Mouse (Mus musculus) embryonic facial prominence, embryonic 15.5 days (tissue): ENCODE results near the gene Slc38a6. TPM values are rescaled to one million over a fixed set of nuclear protein-coding genes. Genes with fewer than 3 reads are reported as not detected.
A peak's percentile ranks its signal among the peaks of the same experiment; 100 is the strongest.

Source experiments
- ATAC-seq: fragments of 200-750 bp; cut with Nextera tagmentation; 2 replicates; pipeline ENCODE4 v1.8.0; 2017; ENCODE audit warnings: low read depth, moderate TSS enrichment; ENCODE audit not compliant: insufficient number of reproducible peaks, low FRiP score, low TSS enrichment
- H3K27ac ChIP-seq: fragments of 300-500 bp; sonication (generic); replicated peaks from 2 replicates; pipeline ENCODE4 v1.5.1; 2015; ENCODE audit warnings: mild to moderate bottlenecking, inconsistent platforms
- H3K27me3 ChIP-seq: fragments of 300-500 bp; sonication (generic); 2 replicates; pipeline ENCODE4 v1.6.1; 2015; ENCODE audit warnings: inconsistent platforms
- H3K36me3 ChIP-seq: fragments of 300-500 bp; sonication (generic); 2 replicates; pipeline ENCODE4 v1.6.1; 2015; ENCODE audit warnings: mild to moderate bottlenecking, inconsistent platforms
- H3K4me1 ChIP-seq: fragments of 300-500 bp; sonication (generic); 2 replicates; pipeline ENCODE4 v1.6.1; 2015; ENCODE audit warnings: inconsistent platforms
- H3K4me2 ChIP-seq: fragments of 300-500 bp; sonication (generic); replicated peaks from 2 replicates; pipeline ENCODE4 v1.6.1; 2015; ENCODE audit warnings: mild to moderate bottlenecking, inconsistent platforms
- H3K4me3 ChIP-seq: fragments of 300-500 bp; sonication (generic); replicated peaks from 2 replicates; pipeline ENCODE4 v1.5.1; 2015; ENCODE audit warnings: mild to moderate bottlenecking, inconsistent platforms
- H3K9ac ChIP-seq: fragments of 300-500 bp; sonication (generic); 2 replicates; pipeline ENCODE4 v1.6.1; 2015; ENCODE audit warnings: inconsistent platforms
- H3K9me3 ChIP-seq: fragments of 300-500 bp; sonication (generic); replicated peaks from 2 replicates; pipeline ENCODE4 v1.6.1; 2016; ENCODE audit warnings: inconsistent platforms
- WGBS: fragments of 180-500 bp; shearing (Covaris S2); methylation state at CpG from one replicate; pipeline ENCODE4 v1.1.7; 2015; 5-methylcytosine and 5-hydroxymethylcytosine counted together
- polyA plus RNA-seq: library from polyadenylated mRNA; unstranded; fragments of >200 nt; fragmentation: Nextera tagmentation; extraction: Ambion mirVana; gene quantifications from 2 replicates; pipeline ENCODE4 v1.2.1, GENCODE M21; 2015

Gene Slc38a6
- polyA plus RNA-seq, 1 experiment from 2014 or later: 16.5 TPM

DNA sequence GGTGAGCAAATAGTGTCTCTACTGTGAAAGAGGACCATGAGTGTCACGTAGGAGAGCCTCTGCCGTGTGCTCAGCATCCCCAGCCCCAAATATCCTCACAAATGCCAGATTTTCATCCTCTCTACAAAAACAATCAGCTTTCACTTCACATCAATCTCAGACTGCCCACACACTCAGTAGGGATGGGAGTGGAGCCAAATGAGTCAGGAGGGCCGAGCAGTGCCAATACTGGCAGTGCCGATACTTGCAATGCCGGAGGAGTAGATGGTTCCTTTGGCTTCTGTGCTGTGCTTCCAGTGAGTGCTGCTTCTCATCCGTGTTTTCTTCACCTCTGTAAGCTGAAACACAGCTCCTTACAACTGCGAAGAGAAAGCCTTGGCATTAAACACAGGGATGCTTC is 84.6 kb downstream of the Slc38a6 start:
- H3K4me3 ChIP-seq: no peak overlapping the region
- peaks cover 26% of the 10 kb centered on the region for H3K4me1 ChIP-seq
- H3K36me3 ChIP-seq: no peaks in the 10 kb centered on the region
- H3K9ac ChIP-seq: no peak overlapping the region
- no peaks in the 10 kb centered on the region for H3K27me3 ChIP-seq
- H3K4me2 ChIP-seq: no peak overlapping the region
- WGBS: 69% methylated on average over 7 of the region's 7 CpGs
- no peak for ATAC-seq
- H3K9me3 ChIP-seq: no peaks in the 10 kb centered on the region
- H3K27ac ChIP-seq: no peak overlapping the region

DNA sequence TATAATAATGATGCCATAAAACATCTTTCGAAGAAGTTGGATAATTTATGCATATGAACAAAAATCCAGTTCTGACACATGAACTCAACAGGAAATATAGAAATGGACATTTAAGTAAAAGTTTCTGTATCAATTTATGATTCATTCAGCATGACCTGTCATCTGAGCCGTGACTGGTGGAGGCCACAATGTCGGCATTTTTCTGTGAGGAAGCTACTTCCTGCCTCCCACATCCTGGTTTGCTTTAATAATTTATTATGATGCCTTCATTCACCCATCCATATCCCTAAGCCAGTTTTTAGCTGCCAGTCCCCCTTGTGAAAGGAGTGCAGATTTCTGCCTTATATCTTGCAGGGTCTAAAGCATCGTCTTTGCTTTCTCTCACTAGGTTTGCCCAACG is 91.4 kb downstream of the Slc38a6 start:
- no peak overlapping the region for H3K27ac ChIP-seq
- 73% methylated on average over 5 of the region's 5 CpGs for WGBS
- no peak overlapping the region for H3K9ac ChIP-seq
- H3K4me1 ChIP-seq: peaks cover 17% of the 10 kb centered on the region
- no peaks in the 10 kb centered on the region for H3K27me3 ChIP-seq
- ATAC-seq: no peak
- H3K4me3 ChIP-seq: no peak overlapping the region
- H3K9me3 ChIP-seq: no peaks in the 10 kb centered on the region
- H3K36me3 ChIP-seq: no peaks in the 10 kb centered on the region
- no peak overlapping the region for H3K4me2 ChIP-seq

DNA sequence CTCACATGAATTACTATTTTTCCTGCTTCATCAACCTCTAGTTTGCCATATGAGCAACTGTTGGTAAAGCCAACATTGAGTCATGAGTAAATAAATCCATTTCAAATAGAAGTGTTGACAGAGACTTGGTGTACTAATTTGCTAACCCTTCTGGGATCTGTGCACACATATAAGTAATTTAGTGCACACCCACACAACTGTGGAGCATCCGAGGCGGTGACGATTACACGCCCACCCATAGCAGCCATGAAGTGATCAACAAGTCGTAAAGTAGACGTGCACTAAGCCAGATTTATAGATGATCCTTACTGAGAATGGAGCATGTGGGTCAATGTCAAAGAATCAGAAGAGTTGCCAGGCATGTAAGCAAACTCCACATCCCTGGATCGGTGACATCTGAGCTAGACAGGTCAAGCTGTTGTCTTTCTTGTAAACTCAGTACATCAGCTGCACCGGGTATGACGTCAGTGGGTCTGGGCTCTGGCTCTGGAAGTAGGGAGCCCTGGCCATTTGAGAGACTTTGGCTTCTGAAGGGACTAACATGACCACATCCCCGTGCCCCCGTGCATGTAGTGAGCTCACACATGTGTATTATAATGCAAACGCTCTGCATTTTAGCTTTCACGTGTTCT is 92.3 kb downstream of the Slc38a6 start:
- 82% methylated on average over 13 of the region's 13 CpGs for WGBS
- ATAC-seq: no peak
- no peak overlapping the region for H3K27ac ChIP-seq

DNA sequence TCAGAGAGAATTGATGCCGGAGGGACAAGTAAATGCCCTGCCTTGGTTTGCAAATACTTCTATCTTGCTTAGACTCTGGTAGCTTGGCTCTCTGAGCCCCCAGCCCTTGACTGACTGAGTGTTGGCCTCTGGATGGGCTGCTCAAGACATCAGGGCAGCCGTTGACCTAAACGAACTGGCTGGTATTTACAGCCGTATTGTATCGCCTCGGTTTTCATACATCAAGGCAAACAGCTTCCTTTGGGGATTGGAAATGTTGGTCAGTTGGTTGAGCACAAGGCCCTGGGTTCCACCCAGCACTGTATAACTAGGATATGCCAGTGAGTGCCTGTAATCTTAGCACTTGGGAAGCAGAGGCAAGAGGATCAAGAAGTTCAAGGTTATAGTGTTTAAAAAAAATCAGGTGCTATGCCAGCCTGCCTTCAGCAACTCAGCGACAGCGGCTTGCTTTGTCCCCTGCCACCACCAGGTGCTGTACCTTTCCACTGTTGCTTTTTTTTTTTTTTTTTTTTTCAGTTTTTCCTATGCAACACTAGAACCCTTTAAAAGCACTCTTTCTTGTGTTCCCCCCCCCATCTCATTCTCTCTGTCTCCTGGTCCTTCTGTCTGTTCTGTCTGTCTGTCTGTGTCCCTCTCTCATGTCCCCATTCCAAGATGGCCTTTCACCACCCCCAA is 94.2 kb downstream of the Slc38a6 start:
- no peak overlapping the region for H3K9ac ChIP-seq
- 87% methylated on average over 8 of the region's 8 CpGs for WGBS
- no peak overlapping the region for H3K4me3 ChIP-seq
- H3K36me3 ChIP-seq: no peaks in the 10 kb centered on the region
- H3K4me2 ChIP-seq: no peak overlapping the region
- H3K27me3 ChIP-seq: no peaks in the 10 kb centered on the region
- H3K27ac ChIP-seq: no peak overlapping the region
- no peaks in the 10 kb centered on the region for H3K9me3 ChIP-seq
- H3K4me1 ChIP-seq: peaks cover 24% of the 10 kb centered on the region
- ATAC-seq: no peak

More for the DNA sequence above, 92.3 kb downstream of the Slc38a6 start:
- Histone ChIP-seq H3K27me3 (no peaks in the 10 kb centered on the region), H3K9me3 (no peaks in the 10 kb centered on the region), H3K4me1 (peaks cover 24% of the 10 kb centered on the region), H3K4me3 (no peak overlapping the region), H3K36me3 (no peaks in the 10 kb centered on the region), H3K9ac (no peak overlapping the region), H3K4me2 (no peak overlapping the region)

DNA sequence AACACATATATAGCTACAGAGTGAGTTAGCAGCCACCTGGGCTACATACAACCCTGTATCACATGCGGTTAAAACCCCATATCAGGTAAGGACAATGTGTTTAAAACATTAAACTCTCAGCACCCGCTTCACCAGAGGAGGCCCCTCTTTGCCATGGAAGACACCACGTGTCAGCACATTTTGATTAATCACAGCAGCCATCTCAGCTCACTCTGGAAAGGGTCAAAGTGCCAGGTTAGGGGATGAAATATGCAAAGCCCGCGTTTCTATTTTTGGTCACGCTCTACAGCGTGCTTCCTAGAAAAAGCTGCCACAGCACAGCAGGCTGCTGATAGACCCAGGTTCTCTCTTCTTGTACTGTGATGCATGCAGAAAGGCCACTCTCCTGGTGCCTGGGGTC is 94.9 kb downstream of the Slc38a6 start:
- 57% methylated on average over 7 of the region's 7 CpGs for whole genome bisulfite sequencing
- no peaks in the 10 kb centered on the region for H3K36me3 ChIP-seq
- no peak overlapping the region for H3K9ac ChIP-seq
- H3K27me3 ChIP-seq: no peaks in the 10 kb centered on the region
- ATAC-seq: no peak
- no peaks in the 10 kb centered on the region for H3K9me3 ChIP-seq
- H3K27ac ChIP-seq: no peak overlapping the region
- H3K4me3 ChIP-seq: no peak overlapping the region
- peaks cover 26% of the 10 kb centered on the region for H3K4me1 ChIP-seq
- no peak overlapping the region for H3K4me2 ChIP-seq

DNA sequence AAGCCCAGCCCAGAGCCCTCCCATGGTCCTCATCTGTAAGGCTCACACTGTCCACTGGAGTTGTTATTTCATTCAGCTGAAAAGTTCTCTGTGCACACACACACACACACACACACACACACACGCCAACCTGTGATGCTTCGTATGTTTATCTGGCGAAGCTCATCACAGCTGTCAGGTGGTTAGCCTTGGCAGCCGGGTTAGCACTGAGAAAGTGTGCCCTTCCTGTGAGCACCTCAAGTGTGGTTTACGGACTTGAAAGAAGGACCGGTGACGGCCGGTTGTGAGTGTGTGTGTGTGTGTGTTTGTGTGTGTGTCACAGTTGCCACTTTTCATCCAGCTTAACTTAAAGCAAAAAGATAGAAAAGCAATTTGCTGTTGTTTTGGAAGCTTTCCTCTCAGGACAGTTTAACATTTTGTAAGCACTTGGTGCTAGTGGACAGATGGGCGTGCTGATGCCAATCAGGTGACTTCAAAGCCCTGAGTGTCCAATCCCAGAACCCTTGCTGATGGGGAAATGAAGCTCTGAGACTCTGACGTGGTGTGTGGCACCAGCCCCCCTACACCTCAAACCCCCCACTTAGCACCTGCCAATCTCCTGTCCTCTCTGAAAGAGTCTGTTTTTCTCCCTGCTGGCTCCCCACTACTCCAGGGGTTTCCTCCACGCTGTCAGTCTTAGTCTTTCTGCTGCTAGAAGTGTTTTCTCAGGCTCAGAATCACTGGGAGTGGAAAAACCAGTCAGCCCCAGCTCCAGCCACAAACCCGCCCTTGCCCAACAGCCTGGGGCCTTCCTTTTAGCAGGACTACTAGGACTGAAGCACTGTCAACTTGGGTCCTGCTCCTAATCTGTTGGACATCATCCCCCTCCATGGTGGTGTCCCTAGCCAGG is 96.0 kb downstream of the Slc38a6 start:
- Histone ChIP-seq H3K9me3 (no peaks in the 10 kb centered on the region), H3K36me3 (no peaks in the 10 kb centered on the region), H3K4me1 (peaks cover 30% of the 10 kb centered on the region), H3K4me2 (no peak overlapping the region), H3K9ac (no peak overlapping the region), H3K27me3 (no peaks in the 10 kb centered on the region), H3K27ac (peak overlapping the region; percentile 44), H3K4me3 (no peak overlapping the region)
- ATAC-seq: no peak
- WGBS: 74% methylated on average over 12 of the region's 12 CpGs

DNA sequence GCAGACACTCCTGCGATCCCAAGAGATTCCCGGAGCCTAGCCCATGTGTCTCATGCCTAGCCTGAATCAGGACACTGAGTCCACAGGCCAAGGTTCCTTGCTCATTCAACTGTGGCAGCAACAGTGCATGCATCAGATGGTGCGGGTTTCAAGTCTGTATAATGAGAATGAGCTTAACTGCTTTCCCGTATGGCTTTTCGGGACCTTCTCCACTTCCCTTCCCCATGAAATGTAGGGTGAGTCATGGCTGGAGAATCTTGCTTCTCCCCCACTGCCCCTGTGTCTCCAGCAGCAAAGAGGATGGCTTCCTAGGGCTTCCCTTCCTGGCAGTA is 96.6 kb downstream of the Slc38a6 start:
- Histone ChIP-seq H3K27me3 (no peaks in the 10 kb centered on the region), H3K27ac (peak overlapping the region; percentile 44), H3K4me3 (no peak overlapping the region), H3K9ac (no peak overlapping the region), H3K9me3 (no peaks in the 10 kb centered on the region), H3K4me2 (no peak overlapping the region), H3K36me3 (no peaks in the 10 kb centered on the region), H3K4me1 (peaks cover 30% of the 10 kb centered on the region)
- no peak for ATAC-seq
- 56% methylated on average over 5 of the region's 5 CpGs for WGBS

DNA sequence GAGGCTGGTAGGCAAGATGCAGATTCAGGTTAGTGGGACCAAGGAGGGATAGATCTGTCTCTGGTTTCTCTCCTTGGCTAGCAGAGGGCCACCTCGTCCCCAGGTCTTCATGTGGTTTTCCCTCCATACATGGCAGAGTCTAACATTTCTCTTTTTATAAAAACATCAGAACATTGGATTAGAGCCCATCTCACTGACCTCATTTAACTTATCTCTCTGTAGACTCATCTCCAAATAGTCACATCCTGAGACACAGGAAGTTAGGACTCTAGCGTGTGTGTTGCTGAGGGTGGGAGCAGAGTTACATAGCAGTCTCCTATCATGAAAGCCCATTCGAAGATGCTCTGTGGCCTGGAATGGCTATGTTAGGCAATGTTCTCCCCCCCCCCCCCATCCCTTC is 97.3 kb downstream of the Slc38a6 start:
- Histone ChIP-seq H3K4me3 (no peak overlapping the region), H3K36me3 (no peaks in the 10 kb centered on the region), H3K9ac (no peak overlapping the region), H3K9me3 (no peaks in the 10 kb centered on the region), H3K27me3 (no peaks in the 10 kb centered on the region), H3K4me1 (peaks cover 30% of the 10 kb centered on the region), H3K4me2 (no peak overlapping the region), H3K27ac (no peak overlapping the region)
- 78% methylated on average over 3 of the region's 3 CpGs for WGBS
- ATAC-seq: no peak

DNA sequence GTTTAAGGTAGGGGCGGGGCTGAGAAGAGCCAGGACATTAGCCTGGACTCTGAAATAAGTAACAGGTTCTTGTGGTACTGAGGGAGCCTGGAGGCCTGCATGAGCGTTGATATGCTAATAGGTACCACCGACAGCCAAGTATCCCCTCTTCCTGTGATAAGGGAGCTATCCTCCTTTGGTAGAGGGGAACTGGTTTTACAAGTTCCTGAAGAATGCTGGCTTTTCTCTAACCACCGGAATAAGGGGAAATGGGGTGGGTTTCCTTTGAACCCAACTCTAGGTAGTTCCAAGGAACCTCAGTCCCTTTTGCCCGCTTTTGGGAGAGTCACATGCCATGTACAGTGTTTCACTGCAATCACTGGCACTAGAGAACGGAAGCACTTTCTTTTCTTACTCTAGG is 98.2 kb downstream of the Slc38a6 start:
- Histone ChIP-seq H3K36me3 (no peaks in the 10 kb centered on the region), H3K27ac (no peak overlapping the region), H3K4me3 (no peak overlapping the region), H3K9me3 (no peaks in the 10 kb centered on the region), H3K27me3 (no peaks in the 10 kb centered on the region), H3K4me1 (peaks cover 34% of the 10 kb centered on the region), H3K4me2 (no peak overlapping the region), H3K9ac (no peak overlapping the region)
- no peak for ATAC-seq
- WGBS: 40% methylated on average over 6 of the region's 6 CpGs

DNA sequence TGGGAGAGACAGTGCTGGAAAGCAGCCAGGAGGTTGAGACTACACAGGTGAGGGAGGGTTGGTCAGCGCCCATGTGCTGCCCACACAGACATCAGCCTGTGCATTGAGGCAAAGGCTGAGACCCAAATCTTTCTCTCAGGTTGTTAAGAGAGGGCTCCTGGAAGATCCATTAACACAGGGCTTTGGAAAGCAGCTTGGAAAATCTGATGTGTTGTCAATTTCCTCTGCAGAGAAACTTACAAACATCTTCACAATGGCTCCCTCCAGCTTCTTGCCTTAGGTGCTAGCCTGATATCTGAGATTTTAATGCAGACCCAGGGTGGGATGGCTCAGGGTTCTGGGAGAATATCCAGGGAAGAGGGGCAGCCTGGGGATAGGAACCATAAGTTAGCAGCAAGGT is 105.9 kb downstream of the Slc38a6 start:
- ATAC-seq: no peak
- Histone ChIP-seq H3K4me2 (no peak overlapping the region), H3K4me3 (no peak overlapping the region), H3K36me3 (no peaks in the 10 kb centered on the region), H3K9ac (no peak overlapping the region), H3K9me3 (no peaks in the 10 kb centered on the region), H3K27ac (no peak overlapping the region), H3K27me3 (no peaks in the 10 kb centered on the region), H3K4me1 (peaks cover 28% of the 10 kb centered on the region)
- WGBS: 91% methylated on average over 1 of the region's 1 CpGs

DNA sequence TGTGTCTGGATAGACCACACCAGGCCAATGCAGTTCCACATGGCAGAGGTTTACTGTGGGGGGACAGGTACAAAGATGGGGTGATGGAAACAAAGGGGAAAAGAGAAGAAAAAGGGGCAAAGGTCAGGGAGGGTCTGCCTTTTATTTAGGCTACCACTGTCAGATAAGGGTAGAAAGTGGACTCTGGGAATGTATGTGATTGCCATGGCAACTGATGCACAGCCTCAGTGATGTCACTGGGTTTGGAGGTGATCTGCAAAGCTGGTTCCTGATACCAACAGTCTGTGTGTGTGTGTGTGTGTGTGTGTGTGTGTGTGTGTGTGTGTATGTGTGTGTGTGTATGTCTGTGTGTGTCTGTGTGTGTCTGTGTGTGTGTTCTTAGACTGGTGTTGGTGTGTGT is 106.4 kb downstream of the Slc38a6 start:
- no peaks in the 10 kb centered on the region for H3K36me3 ChIP-seq
- H3K9me3 ChIP-seq: no peaks in the 10 kb centered on the region
- ATAC-seq: no peak
- no peak overlapping the region for H3K4me2 ChIP-seq
- no peak overlapping the region for H3K9ac ChIP-seq
- peak overlapping the region; percentile 82; the same call in 1 of the 2 replicates for H3K27ac ChIP-seq
- no peaks in the 10 kb centered on the region for H3K27me3 ChIP-seq
- peaks cover 28% of the 10 kb centered on the region for H3K4me1 ChIP-seq
- H3K4me3 ChIP-seq: no peak overlapping the region
